Mouse (Mus musculus) granulocyte monocyte progenitor cell, adult 5-6 weeks (primary cell): ENCODE results near the gene B3galt2. TPM values are rescaled to one million over a fixed set of nuclear protein-coding genes. Genes with fewer than 3 reads are reported as not detected.
"Not testable (repeated sequence)": the region's sequence is repeated elsewhere in the genome, so short reads cannot be mapped to it uniquely, and the experiment has no call there.

Source experiments
- ATAC-seq: replicated peaks from 2 replicates; pipeline ENCODE4 v1.8.0; 2016; ENCODE audit warnings: mild to moderate bottlenecking, moderate TSS enrichment, inconsistent platforms; ENCODE audit not compliant: poor library complexity, severe bottlenecking
- total RNA-seq, 2 experiments: library from RNA; stranded (forward) in 1 of 2; stranded (reverse) in 1 of 2; fragments of 200-712, 200-1000 nt in 1 of 2; fragments of >200 nt in 1 of 2; fragmentation: Nextera tagmentation in 1 of 2; gene quantifications; 2 replicates each; pipeline ENCODE4 v1.2.3; 2014 to 2017

The B3galt2 gene
- total RNA-seq (2014; fragmentation: Nextera tagmentation) (not detected in 2 replicates), total RNA-seq (2017) (0.04 and 0.05 TPM in 2 replicates)

GRCm38 (mm10) chr1:143640650-143641407 lies at the start of gene B3galt2:
Gene B3galt2 (plus strand): TSS chr1:143640664.
- peak; percentile 69 for ATAC-seq

GRCm38 (mm10) chr1:143596864-143597263 lies 43.6 kb upstream of the B3galt2 start:
- ATAC-seq: no peak

GRCm38 (mm10) chr1:143608911-143609310 lies 31.6 kb upstream of the B3galt2 start:
- ATAC-seq: no peak

- no peak for ATAC-seq
Measured at GRCm38 (mm10) chr1:143612901-143613300, 27.6 kb upstream of the B3galt2 start.

- ATAC-seq: no peak
Measured at GRCm38 (mm10) chr1:143619760-143620159, 20.7 kb upstream of the B3galt2 start.

GRCm38 (mm10) chr1:143621930-143622329 lies 18.5 kb upstream of the B3galt2 start:
- ATAC-seq: peak; percentile 58

DNA sequence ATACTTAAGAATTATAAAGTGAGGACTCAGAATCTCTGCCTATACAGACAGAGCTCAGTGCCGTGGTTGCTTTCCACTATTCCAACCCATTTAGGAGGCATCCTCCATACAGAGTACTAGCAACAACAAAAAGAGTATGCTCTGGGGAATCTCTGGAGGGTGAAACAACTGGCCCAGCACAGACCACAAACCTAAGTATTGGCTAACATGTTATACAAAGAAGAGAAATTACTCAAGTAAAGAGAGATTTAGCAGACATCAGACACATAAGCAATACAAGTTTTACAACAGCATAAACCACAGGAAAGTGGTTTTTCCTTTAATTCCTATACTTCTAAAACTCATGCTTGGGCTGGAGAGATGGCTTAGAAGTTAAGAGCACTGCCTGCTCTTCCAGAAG lies 17.8 kb upstream of the B3galt2 start:
- ATAC-seq: peak; percentile 87

GRCm38 (mm10) chr1:143631337-143631736 lies 9.1 kb upstream of the B3galt2 start:
- ATAC-seq: no peak

DNA sequence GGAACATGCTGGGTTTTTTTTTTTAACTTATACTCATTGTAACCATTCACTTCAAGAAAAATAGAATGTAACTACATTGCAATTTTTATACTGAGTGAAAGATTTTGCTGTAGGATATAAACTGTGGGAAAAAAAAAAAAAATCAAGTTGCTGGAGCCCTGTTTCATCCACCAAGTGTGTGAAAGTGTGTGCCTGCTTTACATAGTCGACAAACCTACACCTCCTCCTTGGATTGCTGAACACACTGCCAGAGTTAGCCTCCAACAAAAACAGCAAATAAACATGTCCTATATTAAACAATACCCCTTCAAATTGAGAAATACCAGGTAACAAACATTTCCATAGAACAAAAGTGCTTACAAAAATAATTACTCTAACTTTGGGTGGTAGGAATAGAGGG lies 8.1 kb upstream of the B3galt2 start:
- ATAC-seq: no peak

DNA sequence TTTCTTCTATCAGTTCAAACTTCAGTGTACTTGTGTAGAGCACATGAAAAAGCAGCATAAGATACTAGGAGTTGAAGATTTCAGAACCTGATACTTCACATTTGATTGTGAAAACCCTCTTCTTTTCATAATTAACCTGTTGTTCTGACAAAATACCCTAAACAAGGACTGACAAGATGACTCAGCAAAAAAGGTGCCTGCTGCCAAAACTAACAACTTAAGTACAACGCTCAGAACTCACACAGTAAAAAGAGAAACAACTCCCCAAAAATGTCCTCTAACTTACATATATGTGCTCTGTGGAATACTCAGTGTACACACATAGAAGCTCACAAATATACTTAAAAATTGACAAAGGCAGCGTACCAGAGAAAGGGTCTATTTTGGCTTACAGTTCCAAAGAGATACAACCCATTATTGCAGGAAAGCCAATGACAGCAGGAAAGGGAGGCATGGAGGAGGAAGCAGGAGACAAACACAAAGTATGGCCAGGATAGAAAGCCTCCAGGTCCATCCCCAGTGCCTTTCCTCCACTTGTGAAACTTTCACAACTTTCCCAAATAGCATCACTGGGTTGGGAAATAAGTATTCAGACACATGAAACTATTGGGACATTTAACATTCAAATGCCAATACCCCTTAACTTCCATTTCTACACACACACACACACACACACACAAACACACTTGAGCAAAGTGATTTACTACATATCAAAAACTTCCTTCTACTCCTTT lies 7.4 kb upstream of the B3galt2 start:
- peak; percentile 48 for ATAC-seq

- ATAC-seq: peak; percentile 84
Measured at GRCm38 (mm10) chr1:143644221-143644620, 3.8 kb downstream of the B3galt2 start.

DNA sequence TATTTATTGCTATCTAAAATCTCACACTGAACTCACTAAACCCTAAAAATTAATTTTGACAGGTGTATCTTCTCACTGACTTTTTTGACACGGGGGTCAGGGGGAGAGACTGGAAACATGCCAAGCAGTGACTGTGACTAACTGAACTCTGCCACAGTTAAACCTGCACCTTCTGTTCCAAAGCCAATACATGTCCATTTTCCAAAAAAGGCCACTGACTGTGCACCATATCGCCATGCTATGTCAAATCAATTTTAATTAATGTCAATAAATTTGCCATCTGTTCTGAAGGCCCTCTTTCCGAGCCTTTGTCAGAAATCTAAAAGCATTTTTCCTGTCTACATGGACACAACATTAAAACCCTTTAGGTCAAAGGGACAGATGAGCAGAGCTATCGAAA lies 4.9 kb downstream of the B3galt2 start:
- no peak for ATAC-seq

DNA sequence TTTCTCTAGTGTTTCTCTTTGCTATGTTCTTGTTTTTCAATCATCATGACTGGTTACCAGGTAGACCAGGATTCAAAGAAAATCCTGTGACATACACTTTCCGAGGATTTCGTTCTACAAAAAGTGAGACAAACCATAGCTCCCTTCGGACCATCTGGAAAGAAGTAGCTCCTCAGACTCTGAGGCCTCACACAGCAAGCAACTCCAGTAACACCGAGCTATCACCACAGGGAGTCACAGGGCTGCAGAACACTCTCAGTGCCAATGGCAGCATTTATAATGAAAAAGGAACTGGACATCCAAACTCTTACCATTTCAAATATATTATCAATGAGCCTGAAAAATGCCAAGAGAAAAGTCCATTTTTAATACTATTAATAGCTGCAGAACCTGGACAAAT lies 5.8 kb downstream of the B3galt2 start:
- ATAC-seq: no peak

DNA sequence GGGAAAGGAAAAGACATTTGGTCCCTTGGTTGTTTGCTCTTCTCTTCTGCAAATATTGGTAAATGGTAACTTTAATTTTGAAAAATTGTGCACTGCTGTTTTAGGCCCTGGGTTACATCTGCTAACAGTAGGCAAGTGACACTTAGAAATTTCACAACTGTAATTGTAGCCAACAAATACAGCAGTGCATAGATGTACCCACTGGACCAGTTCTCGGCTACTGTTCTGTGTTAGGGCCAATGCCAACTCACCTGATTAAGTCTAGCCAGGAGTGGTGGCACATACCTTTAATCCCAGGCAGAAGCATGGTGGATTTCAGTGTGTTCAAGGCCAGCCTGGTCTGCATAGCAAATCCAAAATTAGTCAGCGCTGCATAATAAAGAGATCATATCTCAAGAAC lies 9.9 kb downstream of the B3galt2 start:
- ATAC-seq: no peak

GRCm38 (mm10) chr1:143653646-143654045 lies 13.2 kb downstream of the B3galt2 start:
- peak; percentile 40 for ATAC-seq

GRCm38 (mm10) chr1:143663197-143663596 lies 22.7 kb downstream of the B3galt2 start:
- ATAC-seq: no peak

DNA sequence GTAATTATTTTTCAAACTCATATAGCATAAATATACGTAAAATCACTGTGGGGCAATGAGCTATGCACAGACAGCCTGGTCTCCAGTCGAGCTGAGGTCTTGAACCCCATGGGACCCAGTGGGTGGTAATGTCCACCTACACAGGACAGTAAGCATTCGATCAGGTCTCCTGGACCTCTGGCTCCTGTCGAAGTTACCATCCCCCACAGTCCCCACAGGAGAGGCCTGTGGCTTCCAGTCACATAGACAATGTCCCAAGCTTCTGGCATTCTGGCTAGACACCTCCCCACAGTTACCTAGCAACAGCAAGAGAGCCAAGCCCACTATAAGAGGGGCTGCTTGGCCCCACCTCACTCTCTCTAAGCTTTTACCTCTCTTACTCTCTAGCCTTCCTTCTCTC lies 24.3 kb downstream of the B3galt2 start:
- ATAC-seq: not testable (repeated sequence)

- ATAC-seq: no peak
Measured at GRCm38 (mm10) chr1:143675734-143676361, 35.4 kb downstream of the B3galt2 start.

DNA sequence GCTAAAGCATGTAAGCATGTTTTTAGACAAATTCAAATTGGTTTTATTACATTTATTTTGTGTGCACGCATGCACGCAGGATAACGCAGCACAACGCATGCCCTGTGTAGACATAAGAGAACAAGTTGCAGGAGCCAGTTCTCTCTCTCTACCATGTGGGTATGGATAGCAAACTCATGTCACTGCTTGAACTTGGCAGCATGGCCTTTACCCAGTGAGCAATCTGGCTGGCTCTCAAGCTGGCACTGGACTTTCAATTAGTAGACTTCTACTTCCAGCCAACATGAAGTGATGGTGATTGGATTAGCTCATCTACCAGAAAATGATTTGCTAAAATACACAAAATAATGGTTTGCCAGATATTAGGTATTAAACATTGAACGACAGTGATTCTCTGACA lies 40.6 kb downstream of the B3galt2 start:
- ATAC-seq: no peak

- ATAC-seq: no peak
Measured at GRCm38 (mm10) chr1:143684849-143685248, 44.4 kb downstream of the B3galt2 start.

- no peak; the same call in 1 of the 2 replicates for ATAC-seq
Measured at GRCm38 (mm10) chr1:143701736-143702135, 61.3 kb downstream of the B3galt2 start.
